Mouse (Mus musculus) stomach, postnatal 0 days (tissue): ENCODE results near the gene Enpp7. TPM values are rescaled to one million over a fixed set of nuclear protein-coding genes. Genes with fewer than 3 reads are reported as not detected.

Experiments
- ATAC-seq: fragments of 200-750 bp; cut with Nextera tagmentation; 2 replicates; pipeline ENCODE4 v1.8.0; 2017; ENCODE audit not compliant: low FRiP score, low TSS enrichment
- DNase-seq: peaks from one replicate; pipeline ENCODE4 v3.0.0-alpha.2; 2016; ENCODE audit warnings: low spot score
- H3K27ac ChIP-seq: fragments of 300-500 bp; sonication (generic); replicated peaks from 2 replicates; pipeline ENCODE4 v1.5.1; 2014; ENCODE audit warnings: mild to moderate bottlenecking, control low read depth
- H3K27me3 ChIP-seq: fragments of 300-500 bp; sonication (generic); 2 replicates; pipeline ENCODE4 v1.6.1; 2014; ENCODE audit warnings: low read length; ENCODE audit not compliant: control insufficient read depth, insufficient read depth
- H3K36me3 ChIP-seq: fragments of 300-500 bp; sonication (generic); 2 replicates; pipeline ENCODE4 v1.6.1; 2014; ENCODE audit warnings: low read length, mixed read lengths; ENCODE audit not compliant: control insufficient read depth, insufficient read depth
- H3K4me1 ChIP-seq: fragments of 300-500 bp; sonication (generic); replicated peaks from 2 replicates; pipeline ENCODE4 v1.6.1; 2014; ENCODE audit warnings: antibody characterized with exemption; ENCODE audit not compliant: control insufficient read depth, insufficient read depth
- H3K4me2 ChIP-seq: fragments of 300-500 bp; sonication (generic); replicated peaks from 2 replicates; pipeline ENCODE4 v1.6.1; 2014; ENCODE audit warnings: low read depth, mild to moderate bottlenecking, control low read depth, moderate library complexity
- H3K4me3 ChIP-seq: fragments of 300-500 bp; sonication (generic); 2 replicates; pipeline ENCODE4 v1.5.1; 2014; ENCODE audit warnings: low read depth, low read length, control low read depth
- H3K9ac ChIP-seq: fragments of 300-500 bp; sonication (generic); 2 replicates; pipeline ENCODE4 v1.6.1; 2014; ENCODE audit warnings: mild to moderate bottlenecking, low read length, control low read depth, mixed read lengths
- H3K9me3 ChIP-seq: fragments of 300-500 bp; sonication (generic); 2 replicates; pipeline ENCODE4 v1.6.1; 2016; ENCODE audit warnings: low read length; ENCODE audit not compliant: control insufficient read depth
- CTCF ChIP-seq: IDR thresholded peaks from 2 replicates; pipeline ENCODE4 v1.5.1; 2016; ENCODE audit warnings: antibody characterized with exemption, low read depth, mild to moderate bottlenecking, moderate library complexity
- EP300 ChIP-seq: optimal IDR thresholded peaks from 2 replicates; pipeline ENCODE3; 2016; ENCODE audit warnings: antibody characterized with exemption
- WGBS: fragments of 180-500 bp; shearing (Covaris S2); extraction: QIAGEN DNeasy Blood & Tissue Kit; methylation state at CpG from one replicate; pipeline ENCODE4 v1.1.7; 2014; 5-methylcytosine and 5-hydroxymethylcytosine counted together
- polyA plus RNA-seq: library from polyadenylated mRNA; unstranded; fragments of >200 nt; fragmentation: Nextera tagmentation; extraction: Ambion mirVana; gene quantifications from 2 replicates; pipeline ENCODE4 v1.2.1, GENCODE M21; 2015

Enpp7 gene
- polyA plus RNA-seq = not detected in 2 replicates

DNA sequence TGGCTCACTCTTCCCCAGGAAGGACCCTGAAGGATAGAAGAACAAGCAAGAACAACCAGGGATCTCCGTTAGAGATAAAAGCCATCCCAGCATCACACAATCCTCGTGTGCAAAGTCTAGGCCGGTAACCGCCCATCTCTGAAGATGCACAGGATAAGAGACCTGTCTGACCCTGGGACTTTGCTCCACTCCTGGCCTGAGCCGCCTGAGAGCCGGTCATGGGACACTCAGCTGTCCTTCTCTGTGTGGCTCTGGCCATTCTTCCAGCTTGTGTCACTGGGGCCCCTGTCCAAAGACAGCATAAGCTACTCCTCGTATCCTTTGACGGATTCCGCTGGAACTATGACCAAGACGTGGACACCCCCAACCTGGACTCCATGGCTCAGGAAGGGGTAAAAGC is at the start of gene Enpp7:
TSS of gene Enpp7 (plus strand) at position 190 of the 400 bp plus-strand sequence.
- H3K4me1 ChIP-seq = no peaks in the 10 kb centered on the region
- no peaks in the 10 kb centered on the region for H3K27me3 ChIP-seq
- no peak within 1 kb of the TSS for H3K4me3 ChIP-seq
- ATAC-seq (no peak), DNase-seq (no peak)
- no peaks in the 10 kb centered on the region for H3K9me3 ChIP-seq
- TF ChIP-seq EP300 (no peak), CTCF (no peak)
- H3K9ac ChIP-seq = no peak within 1 kb of the TSS
- 86% methylated on average over 10 of the region's 10 CpGs for WGBS
- H3K36me3 ChIP-seq = no peaks in the 10 kb centered on the region
- no peak within 1 kb of the TSS for H3K4me2 ChIP-seq
- H3K27ac ChIP-seq = no peak within 1 kb of the TSS

DNA sequence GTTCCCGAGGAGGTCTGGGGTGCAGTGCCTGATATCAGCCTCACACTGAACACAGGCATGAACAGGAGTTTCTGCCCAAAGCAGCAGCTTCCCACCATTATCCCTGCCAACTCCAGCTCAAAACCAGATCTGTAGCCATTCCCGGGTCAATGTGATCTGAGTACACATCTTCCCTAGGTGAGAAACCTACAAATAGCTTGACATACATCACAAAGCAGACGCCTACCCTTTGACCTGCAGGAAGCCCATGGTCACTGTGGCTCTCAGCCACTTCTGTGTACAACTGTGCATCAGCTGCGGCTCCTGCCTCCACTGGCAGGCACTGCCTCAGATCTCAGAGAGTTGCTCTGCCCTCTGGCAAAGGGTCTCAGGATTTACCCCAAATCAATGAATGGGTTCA is 48.3 kb upstream of the Enpp7 start:
- Histone ChIP-seq H3K4me1 (no peaks in the 10 kb centered on the region), H3K27ac (no peak overlapping the region), H3K27me3 (no peaks in the 10 kb centered on the region), H3K9me3 (no peaks in the 10 kb centered on the region), H3K36me3 (no peaks in the 10 kb centered on the region), H3K4me2 (no peak overlapping the region), H3K9ac (no peak overlapping the region), H3K4me3 (no peak overlapping the region)
- ATAC-seq (no peak; the same call in 1 of the 2 replicates), DNase-seq (no peak)
- TF ChIP-seq EP300 (no peak), CTCF (no peak)
- 75% methylated on average over 4 of the region's 4 CpGs for WGBS

DNA sequence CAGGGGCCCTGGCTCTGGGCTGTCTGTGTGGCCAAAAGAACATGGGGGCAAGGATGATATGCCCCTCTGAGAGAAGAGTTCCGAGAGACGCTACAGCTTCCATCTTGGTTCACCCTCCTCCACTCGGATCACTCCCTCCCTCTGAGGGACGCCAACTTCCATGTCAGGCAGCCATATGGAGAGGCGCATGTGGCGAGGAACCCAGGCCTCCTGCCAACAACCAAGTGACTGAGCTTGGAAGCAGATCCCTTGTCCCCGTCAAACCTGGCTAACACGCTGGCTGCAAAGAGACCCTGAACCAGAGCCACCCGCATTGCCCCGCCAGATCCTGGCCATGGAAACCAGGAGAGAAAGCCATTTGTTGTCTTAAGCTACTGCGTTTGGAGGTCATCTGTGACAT is 47.4 kb upstream of the Enpp7 start:
- 71% methylated on average over 11 of the region's 11 CpGs for WGBS
- Histone ChIP-seq H3K9ac (no peak overlapping the region), H3K4me3 (no peak overlapping the region), H3K27me3 (no peaks in the 10 kb centered on the region), H3K36me3 (no peaks in the 10 kb centered on the region), H3K4me2 (no peak overlapping the region), H3K9me3 (no peaks in the 10 kb centered on the region), H3K27ac (no peak overlapping the region), H3K4me1 (no peaks in the 10 kb centered on the region)
- ATAC-seq (no peak), DNase-seq (no peak)
- no peak for TF ChIP-seq CTCF

DNA sequence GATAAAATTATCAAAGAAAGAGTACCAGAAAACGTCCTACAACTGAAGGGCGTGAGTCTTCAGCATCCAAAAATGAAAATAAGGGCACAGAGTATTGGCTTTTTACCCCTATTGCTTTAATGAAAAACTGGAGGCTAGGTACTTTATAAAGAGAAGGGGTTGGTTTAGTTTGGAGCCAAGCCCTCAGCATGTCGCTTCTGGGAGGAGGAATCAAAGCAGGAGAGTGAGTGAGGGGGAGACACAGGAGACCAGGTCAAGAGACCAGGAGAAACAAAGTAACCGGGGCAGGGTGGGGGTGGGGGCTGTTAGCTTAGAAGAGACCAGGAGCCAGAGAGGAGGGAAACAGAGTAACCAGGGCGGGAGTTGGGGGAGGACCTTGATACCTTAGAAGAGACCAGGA is 46.7 kb upstream of the Enpp7 start:
- H3K4me2 ChIP-seq = no peak overlapping the region
- no peak overlapping the region for H3K4me3 ChIP-seq
- no peaks in the 10 kb centered on the region for H3K36me3 ChIP-seq
- TF ChIP-seq CTCF (no peak), EP300 (no peak)
- no peak overlapping the region for H3K9ac ChIP-seq
- no peaks in the 10 kb centered on the region for H3K4me1 ChIP-seq
- ATAC-seq = no peak
- no peaks in the 10 kb centered on the region for H3K9me3 ChIP-seq
- H3K27me3 ChIP-seq = no peaks in the 10 kb centered on the region
- WGBS = 33% methylated on average over 5 of the region's 5 CpGs
- no peak overlapping the region for H3K27ac ChIP-seq
- no peak for DNase-seq

DNA sequence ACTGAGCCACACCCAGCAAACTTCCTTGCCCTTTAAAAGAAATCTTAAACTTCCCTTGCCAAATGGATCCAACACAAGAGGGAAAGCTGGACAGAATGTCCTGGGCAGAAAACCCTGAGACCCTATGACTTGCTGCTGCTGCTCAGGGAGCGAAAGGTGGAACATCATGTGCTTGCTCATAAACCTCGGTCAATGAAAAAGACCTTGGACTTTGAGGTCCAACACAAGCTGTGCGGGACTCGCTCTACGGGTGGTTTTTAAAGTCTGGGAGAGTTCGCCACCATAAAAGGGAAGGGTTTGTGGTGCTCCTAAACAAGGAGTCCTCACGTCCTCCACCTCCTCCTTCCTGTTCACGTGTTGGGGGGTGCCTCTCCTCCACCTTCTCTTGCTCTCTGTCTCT is 42.1 kb upstream of the Enpp7 start:
- Histone ChIP-seq H3K9me3 (no peaks in the 10 kb centered on the region), H3K36me3 (no peaks in the 10 kb centered on the region), H3K27ac (no peak overlapping the region), H3K4me1 (no peaks in the 10 kb centered on the region), H3K4me3 (no peak overlapping the region), H3K9ac (no peak overlapping the region), H3K4me2 (no peak overlapping the region), H3K27me3 (no peaks in the 10 kb centered on the region)
- ATAC-seq (no peak), DNase-seq (no peak)
- 82% methylated on average over 8 of the region's 8 CpGs for WGBS
- TF ChIP-seq CTCF (no peak), EP300 (no peak)

DNA sequence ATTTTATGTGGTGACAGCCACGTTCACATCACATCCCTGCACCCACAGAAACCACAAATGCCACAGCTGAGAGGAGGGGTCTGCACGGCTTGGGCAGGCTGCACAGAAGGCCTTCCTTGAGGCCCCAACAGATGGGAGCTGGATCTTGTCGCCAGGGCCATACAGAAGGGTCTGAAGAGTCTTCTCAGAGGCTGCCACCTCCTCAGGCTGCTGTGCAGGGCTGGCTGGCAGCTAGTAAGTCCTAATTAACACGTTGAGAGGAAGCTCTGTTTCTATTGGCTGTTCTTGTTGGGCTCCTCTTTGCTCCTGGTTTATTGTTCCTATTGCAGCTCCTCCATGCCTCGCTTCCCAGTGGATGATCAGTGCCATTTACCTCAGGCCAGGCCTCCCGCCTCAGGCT is 33.0 kb upstream of the Enpp7 start:
- H3K4me1 ChIP-seq = no peaks in the 10 kb centered on the region
- H3K27ac ChIP-seq = no peak overlapping the region
- no peaks in the 10 kb centered on the region for H3K27me3 ChIP-seq
- H3K36me3 ChIP-seq = no peaks in the 10 kb centered on the region
- no peak overlapping the region for H3K4me3 ChIP-seq
- 46% methylated on average over 6 of the region's 6 CpGs for WGBS
- no peaks in the 10 kb centered on the region for H3K9me3 ChIP-seq
- no peak for TF ChIP-seq CTCF
- TF ChIP-seq EP300 = no peak
- DNase-seq = no peak
- ATAC-seq = no peak
- no peak overlapping the region for H3K4me2 ChIP-seq
- no peak overlapping the region for H3K9ac ChIP-seq

DNA sequence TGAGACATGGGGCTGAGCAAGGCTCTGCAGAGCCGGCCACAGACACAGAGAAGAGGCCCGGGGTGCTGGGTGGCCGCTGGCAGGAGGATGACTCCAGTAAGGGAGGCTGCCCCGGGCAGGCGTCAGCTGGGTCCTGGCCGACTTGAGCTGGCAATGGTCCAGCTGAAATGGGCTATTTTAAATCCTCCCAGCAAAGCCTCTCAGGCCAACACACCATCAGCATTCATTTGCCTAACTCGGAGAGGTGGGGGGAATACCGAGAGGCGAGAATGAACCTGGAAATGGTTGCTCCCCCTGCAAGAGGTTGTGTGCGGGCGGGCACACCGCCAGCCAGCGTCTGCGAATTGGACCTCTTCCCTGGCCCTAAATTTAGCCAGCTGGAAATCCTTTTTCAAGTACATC is 30.9 kb upstream of the Enpp7 start:
- Histone ChIP-seq H3K36me3 (no peaks in the 10 kb centered on the region), H3K9ac (no peak overlapping the region), H3K27me3 (no peaks in the 10 kb centered on the region), H3K4me3 (no peak overlapping the region), H3K9me3 (no peaks in the 10 kb centered on the region), H3K4me2 (no peak overlapping the region), H3K4me1 (no peaks in the 10 kb centered on the region), H3K27ac (no peak overlapping the region)
- WGBS = 39% methylated on average over 14 of the region's 14 CpGs
- no peak for TF ChIP-seq CTCF
- TF ChIP-seq EP300 = no peak
- peak; percentile 26 for DNase-seq
- no peak for ATAC-seq
